Mouse (Mus musculus) liver, embryonic 14.5 days (tissue): Measurements from ENCODE around the gene Meig1.

Experiments used
- CTCF ChIP-seq: IDR thresholded peaks from 2 replicates; pipeline ENCODE4 v1.5.1; 2016; ENCODE audit warnings: antibody characterized with exemption, low read depth, control low read depth
- EP300 ChIP-seq: IDR thresholded peaks from 2 replicates; pipeline ENCODE4 v1.6.1; 2016; ENCODE audit warnings: antibody characterized with exemption, low read depth

- TF ChIP-seq CTCF (no peak), EP300 (no peak)
These were observed 21.8 kb upstream of the Meig1 start for GRCm38 (mm10) chr2:3444206-3444605.
